Mouse (Mus musculus): ENCODE measurements around the gene Gprasp2. TPM values are rescaled to one million over a fixed set of nuclear protein-coding genes. Genes with fewer than 3 reads are reported as not detected.
"Not testable (repeated sequence)": the region's sequence is repeated elsewhere in the genome, so short reads cannot be mapped to it uniquely, and the experiment has no call there.

Gprasp2 gene
- 201 and 270 TPM in 2 replicates for total RNA-seq (2014; rRNA removed)
- polyA plus RNA-seq (2015; fragmentation: Nextera tagmentation; extraction: Ambion mirVana): 239 and 245 TPM in 2 replicates

GRCm38 (mm10) chrX:135838521-135839360 lies at the start of gene Gprasp2:
Gprasp2 (plus strand) TSS chrX:135839034.
- not testable (repeated sequence) for H3K9me3 ChIP-seq (ENCODE audit: low read length); H3K27me3 ChIP-seq (ENCODE audit: insufficient read depth, low read length); H3K36me3 ChIP-seq (ENCODE audit: insufficient read depth, low read length); H3K4me1 ChIP-seq (ENCODE audit: insufficient read depth, low read length)
- ATAC-seq (peak; percentile 95), DNase-seq (ENCODE audit: low spot score) (peak; percentile 80)
- Histone ChIP-seq H3K4me2 (ENCODE audit: low read depth, low read length) (peak within 1 kb of the TSS; percentile 63), H3K4me3 (ENCODE audit: low read length) (peak within 1 kb of the TSS; percentile 51), H3K9ac (replicated peaks; ENCODE audit: low read length) (peak within 1 kb of the TSS; percentile 57), H3K27ac (peak within 1 kb of the TSS; percentile 76)
- WGBS: 31% methylated on average over 25 of the region's 32 CpGs

GRCm38 (mm10) chrX:135791536-135791935 lies 47.3 kb upstream of the Gprasp2 start:
- Histone ChIP-seq H3K9ac (replicated peaks; ENCODE audit: low read length) (no peak overlapping the region), H3K4me1 (ENCODE audit: insufficient read depth, low read length) (no peaks in the 10 kb centered on the region), H3K36me3 (ENCODE audit: insufficient read depth, low read length) (no peaks in the 10 kb centered on the region), H3K4me2 (ENCODE audit: low read depth, low read length) (no peak overlapping the region), H3K27ac (no peak overlapping the region), H3K27me3 (ENCODE audit: insufficient read depth, low read length) (no peaks in the 10 kb centered on the region), H3K4me3 (ENCODE audit: low read length) (no peak overlapping the region), H3K9me3 (ENCODE audit: low read length) (no peaks in the 10 kb centered on the region)
- no peak for TF ChIP-seq CTCF (IDR thresholded peaks at IDR 0.05; ENCODE audit: low read depth)
- no peak for ATAC-seq
- DNase-seq (ENCODE audit: low spot score): no peak

- no peak for TF ChIP-seq CTCF (IDR thresholded peaks at IDR 0.05; ENCODE audit: low read depth)
- DNase-seq (ENCODE audit: low spot score) (no peak), ATAC-seq (no peak)
- Histone ChIP-seq H3K27me3 (ENCODE audit: insufficient read depth, low read length) (no peaks in the 10 kb centered on the region), H3K9me3 (ENCODE audit: low read length) (no peaks in the 10 kb centered on the region), H3K36me3 (ENCODE audit: insufficient read depth, low read length) (no peaks in the 10 kb centered on the region), H3K9ac (replicated peaks; ENCODE audit: low read length) (no peak overlapping the region), H3K4me3 (ENCODE audit: low read length) (no peak overlapping the region), H3K27ac (no peak overlapping the region), H3K4me2 (ENCODE audit: low read depth, low read length) (no peak overlapping the region), H3K4me1 (ENCODE audit: insufficient read depth, low read length) (no peaks in the 10 kb centered on the region)
- WGBS: 73% methylated on average over 6 of the region's 6 CpGs
These were observed 46.5 kb upstream of the Gprasp2 start for GRCm38 (mm10) chrX:135792326-135792725.

- not testable (repeated sequence) for H3K9me3 ChIP-seq (ENCODE audit: low read length); H3K27me3 ChIP-seq (ENCODE audit: insufficient read depth, low read length); H3K36me3 ChIP-seq (ENCODE audit: insufficient read depth, low read length); H3K4me1 ChIP-seq (ENCODE audit: insufficient read depth, low read length)
- DNase-seq (ENCODE audit: low spot score) (peak; percentile 84), ATAC-seq (peak; percentile 95)
- peak overlapping the region; percentile 52 for H3K4me3 ChIP-seq (ENCODE audit: low read length)
- WGBS: 24% methylated on average over 25 of the region's 27 CpGs
- peak overlapping the region; percentile 51; the same call in 1 of the 2 replicates for H3K4me2 ChIP-seq (ENCODE audit: low read depth, low read length)
- H3K27ac ChIP-seq: peak overlapping the region; percentile 85
- peak overlapping the region; percentile 65 for H3K9ac ChIP-seq (replicated peaks; ENCODE audit: low read length)
These were observed 43.1 kb upstream of the Gprasp2 start for GRCm38 (mm10) chrX:135795591-135796304.

- peak overlapping the region; percentile 85 for H3K27ac ChIP-seq
- DNase-seq (ENCODE audit: low spot score) (peak; percentile 9), ATAC-seq (peak; percentile 15)
- peak overlapping the region; percentile 52 for H3K4me3 ChIP-seq (ENCODE audit: low read length)
- not testable (repeated sequence) for H3K9me3 ChIP-seq (ENCODE audit: low read length); H3K27me3 ChIP-seq (ENCODE audit: insufficient read depth, low read length); H3K36me3 ChIP-seq (ENCODE audit: insufficient read depth, low read length); H3K4me1 ChIP-seq (ENCODE audit: insufficient read depth, low read length)
- peak overlapping the region; percentile 65 for H3K9ac ChIP-seq (replicated peaks; ENCODE audit: low read length)
- peak overlapping the region; percentile 51 for H3K4me2 ChIP-seq (ENCODE audit: low read depth, low read length)
- 26% methylated on average over 25 of the region's 26 CpGs for WGBS
These were observed 42.3 kb upstream of the Gprasp2 start for GRCm38 (mm10) chrX:135796305-135797211.

- 40% methylated on average over 3 of the region's 5 CpGs for WGBS
- peak; percentile 16 for ATAC-seq
- Histone ChIP-seq H3K9ac (replicated peaks; ENCODE audit: low read length) (peak within 1 kb of the TSS; percentile 65), H3K4me3 (ENCODE audit: low read length) (peak within 1 kb of the TSS; percentile 52), H3K4me2 (ENCODE audit: low read depth, low read length) (peak within 1 kb of the TSS; percentile 51), H3K27ac (peak within 1 kb of the TSS; percentile 85)
- H3K27me3 ChIP-seq (ENCODE audit: insufficient read depth, low read length); H3K4me1 ChIP-seq (ENCODE audit: insufficient read depth, low read length); H3K9me3 ChIP-seq (ENCODE audit: low read length); H3K36me3 ChIP-seq (ENCODE audit: insufficient read depth, low read length): not testable (repeated sequence)
- peak; percentile 75 for DNase-seq (ENCODE audit: low spot score)
- peak; percentile 69 for TF ChIP-seq CTCF (IDR thresholded peaks at IDR 0.05; ENCODE audit: low read depth)
These were observed 41.6 kb upstream of the Gprasp2 start, which contains the start of gene Bhlhb9 for GRCm38 (mm10) chrX:135797212-135797644. Bhlhb9 (plus strand) TSS chrX:135797594.
